Mouse (Mus musculus) ovary, adult 18-20 months (tissue): ENCODE data around the gene Fam219a.

Experiments
- DNase-seq: peaks from one replicate; pipeline ENCODE4 v3.0.0; 2022; ENCODE audit warnings: low spot score, mixed read lengths

Gene Fam219a

GRCm38 (mm10) chr4:41470051-41470683 is 99.2 kb downstream of the Fam219a start:
- DNase-seq = no peak

GRCm38 (mm10) chr4:41469199-41469598 is 100.1 kb downstream of the Fam219a start:
- DNase-seq = no peak

- no peak for DNase-seq
Measured at GRCm38 (mm10) chr4:41468396-41469080, 100.8 kb downstream of the Fam219a start.
